Mouse (Mus musculus): ENCODE results near the gene Haus6. TPM values are rescaled to one million over a fixed set of nuclear protein-coding genes. Genes with fewer than 3 reads are reported as not detected.

The Haus6 gene
- 19.3 and 30.6 TPM in 2 replicates for polyA plus RNA-seq (2012; rRNA removed)

DNA sequence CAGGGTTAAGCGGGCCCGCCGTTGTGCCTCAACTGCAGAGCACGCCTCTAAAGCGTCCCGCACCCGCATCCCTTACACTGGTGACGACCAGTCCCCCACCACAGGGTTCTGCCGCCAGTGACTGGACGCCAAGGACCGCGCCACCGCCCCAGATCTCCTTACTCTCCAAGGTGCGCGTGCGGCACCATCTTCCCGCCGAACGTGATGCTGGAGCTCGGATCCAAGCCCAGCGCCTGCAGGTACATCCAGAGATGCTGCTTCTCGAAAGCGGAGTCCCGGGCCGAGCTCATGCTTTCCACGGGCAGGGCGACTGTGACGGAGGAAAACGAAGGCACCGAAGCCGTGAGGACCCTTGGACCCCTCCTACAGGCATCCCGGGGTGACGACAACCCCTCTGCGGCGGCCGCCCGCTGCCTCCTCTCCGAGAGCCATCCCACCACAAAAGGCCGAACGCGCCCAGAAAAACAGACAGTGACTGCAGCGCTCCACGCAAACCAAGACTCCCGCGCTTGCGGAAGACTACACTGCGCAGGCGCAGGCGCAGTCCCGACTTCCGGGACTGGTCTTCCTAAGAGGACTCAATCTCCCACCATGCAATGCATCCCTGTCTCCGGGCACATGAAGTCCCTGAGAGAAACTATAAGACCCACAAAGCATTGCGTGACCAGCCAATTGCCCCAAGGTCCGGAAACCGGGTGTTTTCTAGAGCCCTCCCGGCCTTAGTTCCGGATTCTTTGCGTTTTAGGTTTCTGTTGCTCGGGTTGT lies at the start of gene Haus6:
Gene Haus6 (minus strand): TSS at position 532 of the 765 bp plus-strand sequence.

DNA sequence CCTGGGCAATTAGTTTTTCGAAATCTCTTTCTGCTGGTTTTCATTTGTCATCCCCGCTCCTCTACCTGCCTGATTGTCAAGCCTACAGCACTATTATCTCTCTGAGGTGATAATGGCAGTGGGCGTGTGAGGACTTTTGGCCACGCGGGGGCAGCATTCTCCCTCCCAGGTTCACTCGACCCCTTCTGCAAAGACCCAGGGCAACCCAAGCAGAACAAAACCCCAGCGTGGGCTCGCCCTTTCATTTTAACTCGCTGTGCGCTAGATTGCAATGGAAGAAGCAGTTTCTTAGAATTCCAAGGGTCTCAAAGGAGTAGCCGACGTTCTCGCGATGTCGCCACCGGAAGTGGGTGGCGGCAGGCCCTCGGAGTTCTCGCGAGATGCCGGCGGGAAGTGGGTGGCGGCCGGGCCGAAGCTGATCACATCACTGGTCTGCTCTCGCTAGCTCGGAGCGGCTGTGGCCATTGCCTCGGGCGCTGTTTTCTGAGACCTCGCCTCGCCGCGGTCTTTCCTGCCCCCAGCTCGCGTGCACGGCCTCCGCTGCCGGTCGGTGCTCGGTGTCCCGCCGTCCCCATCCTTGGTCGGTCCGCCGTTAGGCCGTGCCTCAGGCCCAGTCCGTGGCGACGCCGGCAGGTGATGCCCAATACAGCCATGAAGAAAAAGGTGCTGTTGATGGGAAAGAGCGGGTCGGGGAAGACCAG lies 36.4 kb downstream of the Haus6 start, which contains the start of gene Rraga:
Gene Rraga (plus strand): TSS at position 386 of the 701 bp plus-strand sequence.

GRCm38 (mm10) chr4:86558228-86558627 lies 53.6 kb downstream of the Haus6 start, which contains the start of gene Saxo1:
TSS of gene Saxo1 (minus strand) at chr4:86558328.

Other genes with a start within 250 kb of the Haus6 start
- 0.04 TPM in 1 of 2 replicates, not detected in the other for gene Saxo1, start 53.7 kb downstream of the Haus6 start, polyA plus RNA-seq (2012; rRNA removed)
- gene Rraga, start 36.4 kb downstream of the Haus6 start, polyA plus RNA-seq (2012; rRNA removed) = 67.1 and 106 TPM in 2 replicates
- gene Plin2, start 58.0 kb upstream of the Haus6 start, polyA plus RNA-seq (2012; rRNA removed) = 72.6 and 82.4 TPM in 2 replicates
- gene Dennd4c, start 136.5 kb upstream of the Haus6 start, polyA plus RNA-seq (2012; rRNA removed) = 6.7 and 10.1 TPM in 2 replicates
- 2,420 and 2,581 TPM in 2 replicates for gene Rps6, start 245.4 kb upstream of the Haus6 start, polyA plus RNA-seq (2012; rRNA removed)

Data from central nervous system, embryonic 11.5 days (tissue).